Mouse (Mus musculus) thymus, adult 18-20 months (tissue): ENCODE results near the gene Polr2i.
"Not testable (repeated sequence)": the region's sequence is repeated elsewhere in the genome, so short reads cannot be mapped to it uniquely, and the experiment has no call there.

Source experiments
- DNase-seq, 2 experiments: peaks; one replicate each; pipeline ENCODE4 v3.0.0; 2022; ENCODE audit warnings: mixed read lengths in 2 of 2

The Polr2i gene

GRCm38 (mm10) chr7:30231669-30232454 is at the start of gene Polr2i, which contains the start of gene Tbcb:
Polr2i (plus strand) TSS chr7:30231948.
Tbcb (minus strand) TSS chr7:30232272.
- DNase-seq = peak; percentile 90 to 95

GRCm38 (mm10) chr7:30183189-30183588 is 48.6 kb upstream of the Polr2i start:
- not testable (repeated sequence) for DNase-seq

GRCm38 (mm10) chr7:30183879-30184289 is 47.9 kb upstream of the Polr2i start, which contains the start of gene Cox7a1:
Cox7a1 (plus strand) TSS chr7:30184144.
- DNase-seq = peak; percentile 75 to 89

- DNase-seq = no peak
Observed at GRCm38 (mm10) chr7:30184641-30185348, 47.0 kb upstream of the Polr2i start.

- DNase-seq = no peak
Observed at GRCm38 (mm10) chr7:30188344-30189115, 43.2 kb upstream of the Polr2i start.

GRCm38 (mm10) chr7:30189116-30189491 is 42.6 kb upstream of the Polr2i start:
- no peak for DNase-seq

- DNase-seq = no peak
Observed at GRCm38 (mm10) chr7:30192088-30192487, 39.7 kb upstream of the Polr2i start.

- no peak for DNase-seq
Observed at GRCm38 (mm10) chr7:30193013-30193412, 38.7 kb upstream of the Polr2i start.

GRCm38 (mm10) chr7:30193581-30194100 is 38.1 kb upstream of the Polr2i start:
- peak; percentile 49 to 54 for DNase-seq

GRCm38 (mm10) chr7:30194101-30194831 is 37.5 kb upstream of the Polr2i start:
- DNase-seq = no peak

GRCm38 (mm10) chr7:30194884-30195283 is 36.9 kb upstream of the Polr2i start:
- peak; percentile 89 to 91 for DNase-seq

- DNase-seq = no peak
Observed at GRCm38 (mm10) chr7:30195461-30195860, 36.3 kb upstream of the Polr2i start.

GRCm38 (mm10) chr7:30196171-30196570 is 35.6 kb upstream of the Polr2i start:
- no peak for DNase-seq

GRCm38 (mm10) chr7:30197592-30198129 is 34.1 kb upstream of the Polr2i start:
- no peak for DNase-seq

GRCm38 (mm10) chr7:30198481-30198971 is 33.2 kb upstream of the Polr2i start, which contains the start of gene Capns1:
Capns1 (minus strand) TSS chr7:30198811.
- no peak for DNase-seq

GRCm38 (mm10) chr7:30199498-30200139 is 32.1 kb upstream of the Polr2i start:
- no peak for DNase-seq

GRCm38 (mm10) chr7:30200200-30200599 is 31.5 kb upstream of the Polr2i start:
- DNase-seq = no peak

- DNase-seq = not testable (repeated sequence)
Observed at GRCm38 (mm10) chr7:30200661-30201060, 31.1 kb upstream of the Polr2i start.

GRCm38 (mm10) chr7:30202895-30203690 is 28.7 kb upstream of the Polr2i start:
- DNase-seq = no peak

- DNase-seq = no peak
Observed at GRCm38 (mm10) chr7:30204380-30204779, 27.4 kb upstream of the Polr2i start.
